Mouse (Mus musculus) central nervous system, embryonic 11.5 days (tissue): Measurements from ENCODE around the gene Svs3a. TPM values are rescaled to one million over a fixed set of nuclear protein-coding genes. Genes with fewer than 3 reads are reported as not detected.

ENCODE experiments used
- polyA plus RNA-seq: library from polyadenylated mRNA; depleted of rRNA; stranded (reverse); fragments of >200 nt; gene quantifications from 2 replicates; pipeline ENCODE4 v1.2.3, GENCODE M21; 2012; rRNA removed

The Svs3a gene
- not detected in 2 replicates for polyA plus RNA-seq

GRCm38 (mm10) chr2:164288968-164289367 is at the start of gene Svs3a:
Gene Svs3a, plus strand, starts transcription at chr2:164289268.

GRCm38 (mm10) chr2:164256540-164256939 is 32.5 kb upstream of the Svs3a start, which contains the start of gene Svs3b:
Gene Svs3b, minus strand, starts transcription at chr2:164256640.

GRCm38 (mm10) chr2:164278359-164278758 is 10.7 kb upstream of the Svs3a start, which contains the start of gene Svs4:
Gene Svs4, minus strand, starts transcription at chr2:164278459.

GRCm38 (mm10) chr2:164316451-164316850 is 27.4 kb downstream of the Svs3a start, which contains the start of gene Svs6:
Gene Svs6, plus strand, starts transcription at chr2:164316751.

GRCm38 (mm10) chr2:164332440-164332839 is 43.4 kb downstream of the Svs3a start, which contains the start of gene Svs5:
Gene Svs5, plus strand, starts transcription at chr2:164332740.

Other genes with a start within 250 kb of the Svs3a start
- 25.4 and 52.5 TPM in 2 replicates for gene Stk4, start 218.9 kb upstream of the Svs3a start, polyA plus RNA-seq
- gene Tomm34, start 218.1 kb upstream of the Svs3a start, polyA plus RNA-seq, result 31.3 and 37.2 TPM in 2 replicates
- 0.08 and 0.24 TPM in 2 replicates for gene Kcns1, start 118.2 kb upstream of the Svs3a start, polyA plus RNA-seq
- not detected in 2 replicates for gene Wfdc5, start 106.5 kb upstream of the Svs3a start, polyA plus RNA-seq
- not detected in 2 replicates for gene Wfdc12, start 98.7 kb upstream of the Svs3a start, polyA plus RNA-seq
- not detected in 2 replicates for gene Wfdc15a, start 89.1 kb upstream of the Svs3a start, polyA plus RNA-seq
- 0.22 TPM in 1 of 2 replicates, not detected in the other for gene Wfdc15b, start 67.6 kb upstream of the Svs3a start, polyA plus RNA-seq
- gene Svs2, start 50.8 kb upstream of the Svs3a start, polyA plus RNA-seq, result not detected in 2 replicates
- gene Svs3b, start 32.6 kb upstream of the Svs3a start, polyA plus RNA-seq, result not detected in 2 replicates
- gene Svs4, start 10.8 kb upstream of the Svs3a start, polyA plus RNA-seq, result not detected in 2 replicates
- not detected in 2 replicates for gene Svs6, start 27.5 kb downstream of the Svs3a start, polyA plus RNA-seq
- gene Svs5, start 43.5 kb downstream of the Svs3a start, polyA plus RNA-seq, result not detected in 2 replicates
- 0.68 and 1.5 TPM in 2 replicates for gene Slpi, start 99.8 kb downstream of the Svs3a start, polyA plus RNA-seq
- gene Rbpjl, start 113.9 kb downstream of the Svs3a start, polyA plus RNA-seq, result 0.07 and 0.17 TPM in 2 replicates
- gene Matn4, start 115.9 kb downstream of the Svs3a start, polyA plus RNA-seq, result 2.9 and 14.2 TPM in 2 replicates
- 7.6 and 10.2 TPM in 2 replicates for gene Sdc4, start 154.6 kb downstream of the Svs3a start, polyA plus RNA-seq
- 38.9 and 39.1 TPM in 2 replicates for gene Sys1, start 167.7 kb downstream of the Svs3a start, polyA plus RNA-seq
- 6.1 and 9.4 TPM in 2 replicates for gene Gm20458, start 171.7 kb downstream of the Svs3a start, polyA plus RNA-seq
- gene Trp53tg5, start 184.5 kb downstream of the Svs3a start, polyA plus RNA-seq, result not detected in 2 replicates
- 3.9 and 4.5 TPM in 2 replicates for gene Dbndd2, start 196.8 kb downstream of the Svs3a start, polyA plus RNA-seq
- gene Pigt, start 208.3 kb downstream of the Svs3a start, polyA plus RNA-seq, result 46.1 and 59.7 TPM in 2 replicates